Mouse (Mus musculus) intestine, embryonic 14.5 days (tissue): ENCODE measurements at regions not wholly inside any gene's neighbourhood (a gene's known extent, or its start where the extent isn't known, plus 50 kb on each side); places are given as distances from the start of the nearest gene placed in this dataset.
"Not testable (repeated sequence)": the region's sequence is repeated elsewhere in the genome, so short reads cannot be mapped to it uniquely, and the experiment has no call there.

Source experiments
- ATAC-seq: fragments of 200-750 bp; cut with Nextera tagmentation; replicated peaks from 2 replicates; pipeline ENCODE4 v1.8.0; 2017; ENCODE audit warnings: low read depth, moderate number of reproducible peaks, moderate TSS enrichment, moderate library complexity; ENCODE audit not compliant: low FRiP score, low TSS enrichment
- DNase-seq: peaks from one replicate; pipeline ENCODE4 v3.0.0-alpha.2; 2018; ENCODE audit warnings: low spot score
- H3K27ac ChIP-seq: fragments of 300-500 bp; sonication (generic); 2 replicates; pipeline ENCODE4 v1.5.1; 2014; ENCODE audit warnings: low read depth, mild to moderate bottlenecking, control low read depth
- H3K27me3 ChIP-seq: fragments of 300-500 bp; sonication (generic); replicated peaks from 2 replicates; pipeline ENCODE4 v1.6.1; 2014; ENCODE audit warnings: low read length, control low read depth; ENCODE audit not compliant: control insufficient read depth, insufficient read depth
- H3K36me3 ChIP-seq: fragments of 300-500 bp; sonication (generic); 2 replicates; pipeline ENCODE4 v1.6.1; 2014; ENCODE audit warnings: low read length, control low read depth; ENCODE audit not compliant: control insufficient read depth, insufficient read depth
- H3K4me1 ChIP-seq: fragments of 300-500 bp; sonication (generic); replicated peaks from 2 replicates; pipeline ENCODE4 v1.6.1; 2014; ENCODE audit warnings: low read length, control low read depth, mixed read lengths; ENCODE audit not compliant: control insufficient read depth, insufficient read depth
- H3K4me2 ChIP-seq: fragments of 300-500 bp; sonication (generic); 2 replicates; pipeline ENCODE4 v1.6.1; 2014; ENCODE audit warnings: low read length
- H3K4me3 ChIP-seq: fragments of 300-500 bp; sonication (generic); 2 replicates; pipeline ENCODE4 v1.5.1; 2014; ENCODE audit warnings: low read depth, low read length, control low read depth, mixed read lengths
- H3K9ac ChIP-seq: fragments of 300-500 bp; sonication (generic); 2 replicates; pipeline ENCODE4 v1.6.1; 2014; ENCODE audit warnings: mild to moderate bottlenecking, low read length
- H3K9me3 ChIP-seq: fragments of 300-500 bp; sonication (generic); 2 replicates; pipeline ENCODE4 v1.6.1; 2016; ENCODE audit warnings: low read length, control low read depth; ENCODE audit not compliant: control insufficient read depth
- WGBS: fragments of 180-500 bp; shearing (Covaris S2); extraction: QIAGEN DNeasy Blood & Tissue Kit; methylation state at CpG from one replicate; pipeline ENCODE4 v1.1.7; 2014; 5-methylcytosine and 5-hydroxymethylcytosine counted together

- not testable (repeated sequence) for DNase-seq, H3K36me3 ChIP-seq, H3K4me2 ChIP-seq, ATAC-seq, H3K9me3 ChIP-seq, H3K9ac ChIP-seq, H3K27ac ChIP-seq, H3K4me1 ChIP-seq, H3K27me3 ChIP-seq, H3K4me3 ChIP-seq
Measured at GRCm38 (mm10) chr4:28235516-28235915, 577.4 kb upstream of the Epha7 start.

DNA sequence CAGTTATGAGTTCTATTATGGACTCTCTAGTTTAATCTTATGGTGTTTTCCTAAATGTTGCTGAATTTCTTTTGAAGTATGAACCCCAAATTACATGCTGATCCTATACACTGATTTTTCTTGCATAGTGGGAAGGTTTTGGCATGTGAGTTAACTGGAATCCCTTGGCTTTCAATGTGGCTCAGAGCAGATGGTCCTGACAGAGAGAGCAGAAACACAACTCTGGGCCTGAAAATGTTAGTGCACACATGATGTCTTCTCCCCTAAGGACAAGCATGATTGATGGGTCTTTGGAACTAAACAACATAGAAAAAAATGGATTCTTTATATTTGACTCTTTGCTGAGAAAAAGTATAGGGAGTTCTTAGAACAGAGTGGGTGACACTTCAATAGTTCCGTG lies 570.7 kb upstream of the Epha7 start:
- WGBS = 92% methylated on average over 1 of the region's 1 CpGs

More for the DNA sequence above, 570.7 kb upstream of the Epha7 start:
- Histone ChIP-seq H3K27me3 (no peaks in the 10 kb centered on the region), H3K4me3 (no peak overlapping the region), H3K4me2 (no peak overlapping the region), H3K9me3 (no peaks in the 10 kb centered on the region), H3K4me1 (no peaks in the 10 kb centered on the region), H3K36me3 (no peaks in the 10 kb centered on the region), H3K27ac (no peak overlapping the region), H3K9ac (no peak overlapping the region)
- DNase-seq (no peak), ATAC-seq (no peak)
